Mouse (Mus musculus): ENCODE measurements around the gene Rnf185.
A peak's percentile ranks its signal among the peaks of the same experiment; 100 is the strongest.

Gene Rnf185

GRCm38 (mm10) chr11:3396562-3396961 lies 55.6 kb downstream of the Rnf185 start:
- DNase-seq (ENCODE audit: low spot score in 2 of 2), result peak in 1 of 2 experiments; percentile 51

GRCm38 (mm10) chr11:3396091-3396490 lies 56.1 kb downstream of the Rnf185 start:
- no peak for DNase-seq (ENCODE audit: low spot score in 2 of 2)

- DNase-seq (ENCODE audit: low spot score in 2 of 2), result no peak
These were observed 57.6 kb downstream of the Rnf185 start for GRCm38 (mm10) chr11:3394520-3394919.

GRCm38 (mm10) chr11:3392526-3392925 lies 59.6 kb downstream of the Rnf185 start:
- DNase-seq (ENCODE audit: low spot score in 2 of 2), result no peak

- DNase-seq (ENCODE audit: low spot score in 2 of 2), result no peak
These were observed 61.4 kb downstream of the Rnf185 start for GRCm38 (mm10) chr11:3390789-3391188.

- DNase-seq (ENCODE audit: low spot score in 2 of 2), result no peak
These were observed 62.2 kb downstream of the Rnf185 start for GRCm38 (mm10) chr11:3389996-3390395.

- DNase-seq (ENCODE audit: low spot score in 2 of 2), result no peak
These were observed 64.5 kb downstream of the Rnf185 start for GRCm38 (mm10) chr11:3387482-3388196.

GRCm38 (mm10) chr11:3386941-3387368 lies 65.2 kb downstream of the Rnf185 start:
- DNase-seq (ENCODE audit: low spot score in 2 of 2), result peak; percentile 91 to 92

GRCm38 (mm10) chr11:3382602-3383594 lies 69.3 kb downstream of the Rnf185 start:
- DNase-seq (ENCODE audit: low spot score in 2 of 2), result no peak

GRCm38 (mm10) chr11:3381148-3381814 lies 70.9 kb downstream of the Rnf185 start:
- DNase-seq (ENCODE audit: low spot score in 2 of 2), result no peak

- no peak for DNase-seq (ENCODE audit: low spot score in 2 of 2)
These were observed 72.7 kb downstream of the Rnf185 start for GRCm38 (mm10) chr11:3379427-3379826.

GRCm38 (mm10) chr11:3374741-3375140 lies 77.4 kb downstream of the Rnf185 start:
- no peak for DNase-seq (ENCODE audit: low spot score in 2 of 2)

GRCm38 (mm10) chr11:3374293-3374645 lies 77.9 kb downstream of the Rnf185 start:
- peak in 1 of 2 experiments; percentile 33 for DNase-seq (ENCODE audit: low spot score in 2 of 2)

GRCm38 (mm10) chr11:3373591-3374292 lies 78.4 kb downstream of the Rnf185 start:
- no peak for DNase-seq (ENCODE audit: low spot score in 2 of 2)

- DNase-seq (ENCODE audit: low spot score in 2 of 2), result no peak
These were observed 80.4 kb downstream of the Rnf185 start for GRCm38 (mm10) chr11:3371599-3372295.

- DNase-seq (ENCODE audit: low spot score in 2 of 2), result peak; percentile 87 to 88
These were observed 81.1 kb downstream of the Rnf185 start for GRCm38 (mm10) chr11:3370928-3371598.

- DNase-seq (ENCODE audit: low spot score in 2 of 2), result no peak
These were observed 82.0 kb downstream of the Rnf185 start for GRCm38 (mm10) chr11:3370162-3370561.

- DNase-seq (ENCODE audit: low spot score in 2 of 2), result no peak
These were observed 82.7 kb downstream of the Rnf185 start for GRCm38 (mm10) chr11:3369449-3369848.

- DNase-seq (ENCODE audit: low spot score in 2 of 2), result no peak
These were observed 83.2 kb downstream of the Rnf185 start for GRCm38 (mm10) chr11:3368983-3369382.

- DNase-seq (ENCODE audit: low spot score in 2 of 2), result no peak
These were observed 85.8 kb downstream of the Rnf185 start for GRCm38 (mm10) chr11:3366411-3366810.

Measured in right cerebral cortex, adult 2 months (tissue).